Mouse (Mus musculus): ENCODE measurements around the gene Uchl1. TPM values are rescaled to one million over a fixed set of nuclear protein-coding genes. Genes with fewer than 3 reads are reported as not detected.
A peak's percentile ranks its signal among the peaks of the same experiment; 100 is the strongest.

The Uchl1 gene
- 1,188 and 1,480 TPM in 2 replicates for polyA plus RNA-seq (2015; fragmentation: Nextera tagmentation; extraction: Ambion mirVana)

DNA sequence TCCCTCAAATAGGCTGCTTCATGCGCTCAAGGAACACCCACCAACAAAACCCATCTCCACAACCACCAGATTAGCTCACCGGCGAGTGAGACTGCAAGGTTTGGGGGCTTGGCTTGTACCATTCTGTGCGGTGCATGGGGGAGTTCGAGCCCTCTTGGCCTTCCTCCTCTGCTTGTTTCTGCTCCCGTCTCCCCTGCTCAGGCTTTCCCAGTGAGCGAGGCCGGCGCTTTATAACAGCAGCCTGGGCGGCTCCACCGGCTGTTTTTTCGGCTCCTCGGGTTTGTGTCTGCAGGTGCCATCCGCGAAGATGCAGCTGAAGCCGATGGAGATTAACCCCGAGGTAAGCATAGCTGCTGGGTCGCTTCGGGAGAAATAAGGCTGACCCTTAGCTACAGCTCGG lies at the start of gene Uchl1:
TSS of gene Uchl1 (plus strand) at position 109 of the 400 bp plus-strand sequence.
- Histone ChIP-seq H3K4me3 (replicated peaks; ENCODE audit: low read length) (peak within 1 kb of the TSS; percentile 93), H3K27me3 (replicated peaks; ENCODE audit: control insufficient read depth, insufficient read depth, low read length) (no peaks in the 10 kb centered on the region), H3K36me3 (ENCODE audit: control insufficient read depth, insufficient read depth) (no peaks in the 10 kb centered on the region), H3K4me2 (ENCODE audit: low read length) (peak within 1 kb of the TSS; percentile 80), H3K4me1 (replicated peaks; ENCODE audit: control insufficient read depth, insufficient read depth, low read length) (peaks cover 36% of the 10 kb centered on the region), H3K9me3 (ENCODE audit: control insufficient read depth, low read length) (no peaks in the 10 kb centered on the region), H3K9ac (replicated peaks; ENCODE audit: low read depth, low read length) (peak within 1 kb of the TSS; percentile 86), H3K27ac (ENCODE audit: low read length) (peak within 1 kb of the TSS; percentile 83)
- WGBS: under 1% methylated on average over 20 of the region's 20 CpGs
- peak; percentile 94 for ATAC-seq

DNA sequence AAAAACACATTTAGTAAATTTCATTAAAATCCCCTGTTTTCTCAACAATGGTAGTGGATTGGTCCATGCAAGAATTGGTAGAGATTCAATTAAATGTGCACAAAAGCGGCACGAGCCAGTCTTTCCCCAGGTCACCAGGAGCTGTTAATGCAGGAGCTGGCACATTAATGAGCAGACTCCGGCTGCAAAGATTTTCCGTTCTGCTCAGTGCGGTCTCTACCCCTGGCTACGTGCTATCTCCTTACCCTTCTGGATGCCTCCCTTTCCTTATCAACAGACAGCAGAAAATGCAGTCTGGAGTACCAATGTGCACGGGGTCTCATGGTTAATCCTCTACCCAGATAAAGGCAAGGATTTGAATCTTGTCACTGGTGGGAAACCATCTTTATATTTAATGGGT lies 48.1 kb upstream of the Uchl1 start:
- Histone ChIP-seq H3K4me3 (replicated peaks; ENCODE audit: low read length) (no peak overlapping the region), H3K27me3 (replicated peaks; ENCODE audit: control insufficient read depth, insufficient read depth, low read length) (no peaks in the 10 kb centered on the region), H3K4me2 (ENCODE audit: low read length) (no peak overlapping the region), H3K27ac (ENCODE audit: low read length) (no peak overlapping the region), H3K4me1 (replicated peaks; ENCODE audit: control insufficient read depth, insufficient read depth, low read length) (peaks cover 3% of the 10 kb centered on the region; the same call in 1 of the 2 replicates), H3K9ac (replicated peaks; ENCODE audit: low read depth, low read length) (0 out of 2 replicates have a peak overlapping the region, but pooled peaks have one; percentile 17), H3K9me3 (ENCODE audit: control insufficient read depth, low read length) (no peaks in the 10 kb centered on the region), H3K36me3 (ENCODE audit: control insufficient read depth, insufficient read depth) (no peaks in the 10 kb centered on the region)
- no peak for ATAC-seq
- WGBS: 22% methylated on average over 7 of the region's 7 CpGs

DNA sequence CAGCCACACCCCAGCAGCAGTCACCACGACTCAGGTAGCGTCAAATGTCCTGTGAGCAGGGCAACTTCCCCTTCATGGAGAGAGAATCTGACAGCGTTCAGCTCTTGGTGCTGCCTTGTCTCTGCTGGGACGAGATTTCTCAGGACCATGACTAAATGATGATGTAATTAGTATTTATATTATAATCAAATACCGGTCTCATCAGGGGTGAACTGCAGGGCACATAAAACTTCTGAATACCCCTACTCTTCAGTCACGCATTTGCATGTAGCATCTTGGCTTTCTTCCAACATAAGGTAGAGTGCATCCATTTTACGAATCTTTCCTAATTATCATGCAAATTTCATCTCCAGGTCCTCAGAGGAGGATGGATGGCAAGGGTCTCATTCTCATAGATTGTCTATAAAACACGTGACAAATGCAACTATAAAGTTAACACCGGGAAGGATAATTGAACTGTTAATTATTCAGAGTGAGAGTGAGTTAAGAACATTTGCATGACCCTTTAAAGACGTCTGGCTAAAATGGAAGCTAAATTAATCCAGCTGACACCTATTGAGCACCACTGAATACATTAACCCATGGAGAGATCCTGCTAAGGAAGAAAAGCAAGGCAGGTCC lies 40.3 kb upstream of the Uchl1 start:
- H3K36me3 ChIP-seq (ENCODE audit: control insufficient read depth, insufficient read depth): no peaks in the 10 kb centered on the region
- no peak overlapping the region for H3K9ac ChIP-seq (replicated peaks; ENCODE audit: low read depth, low read length)
- whole genome bisulfite sequencing: 23% methylated on average over 10 of the region's 10 CpGs
- no peaks in the 10 kb centered on the region for H3K4me1 ChIP-seq (replicated peaks; ENCODE audit: control insufficient read depth, insufficient read depth, low read length)
- no peaks in the 10 kb centered on the region for H3K9me3 ChIP-seq (ENCODE audit: control insufficient read depth, low read length)
- H3K4me3 ChIP-seq (replicated peaks; ENCODE audit: low read length): no peak overlapping the region
- H3K27me3 ChIP-seq (replicated peaks; ENCODE audit: control insufficient read depth, insufficient read depth, low read length): no peaks in the 10 kb centered on the region
- peak; percentile 33; the same call in 1 of the 2 replicates for ATAC-seq
- H3K4me2 ChIP-seq (ENCODE audit: low read length): no peak overlapping the region
- H3K27ac ChIP-seq (ENCODE audit: low read length): no peak overlapping the region

DNA sequence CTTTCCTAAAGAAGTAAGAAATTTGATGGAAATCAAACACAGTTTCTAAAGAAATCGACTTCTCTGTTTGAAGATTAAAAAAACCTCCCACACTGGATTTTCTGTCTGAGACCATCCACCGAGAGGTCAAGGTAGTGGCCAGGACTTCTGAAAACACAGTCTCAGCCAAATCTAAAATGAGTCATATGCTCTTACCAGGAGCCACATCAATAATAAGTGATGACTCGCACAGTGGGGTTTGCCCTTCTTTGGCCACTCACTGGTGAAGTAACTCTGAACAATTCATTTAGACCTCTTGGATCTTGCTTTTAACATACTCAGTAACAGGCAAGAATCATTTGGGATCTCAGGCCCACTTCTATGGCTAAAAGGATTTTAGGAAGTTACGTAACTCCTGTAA lies 33.7 kb upstream of the Uchl1 start:
- WGBS: 93% methylated on average over 4 of the region's 4 CpGs
- no peaks in the 10 kb centered on the region for H3K27me3 ChIP-seq (replicated peaks; ENCODE audit: control insufficient read depth, insufficient read depth, low read length)
- no peaks in the 10 kb centered on the region for H3K4me1 ChIP-seq (replicated peaks; ENCODE audit: control insufficient read depth, insufficient read depth, low read length)
- no peak overlapping the region for H3K27ac ChIP-seq (ENCODE audit: low read length)
- no peak overlapping the region for H3K4me2 ChIP-seq (ENCODE audit: low read length)
- no peak for ATAC-seq
- no peak overlapping the region for H3K4me3 ChIP-seq (replicated peaks; ENCODE audit: low read length)
- no peak overlapping the region for H3K9ac ChIP-seq (replicated peaks; ENCODE audit: low read depth, low read length)
- no peaks in the 10 kb centered on the region for H3K36me3 ChIP-seq (ENCODE audit: control insufficient read depth, insufficient read depth)
- H3K9me3 ChIP-seq (ENCODE audit: control insufficient read depth, low read length): no peaks in the 10 kb centered on the region

DNA sequence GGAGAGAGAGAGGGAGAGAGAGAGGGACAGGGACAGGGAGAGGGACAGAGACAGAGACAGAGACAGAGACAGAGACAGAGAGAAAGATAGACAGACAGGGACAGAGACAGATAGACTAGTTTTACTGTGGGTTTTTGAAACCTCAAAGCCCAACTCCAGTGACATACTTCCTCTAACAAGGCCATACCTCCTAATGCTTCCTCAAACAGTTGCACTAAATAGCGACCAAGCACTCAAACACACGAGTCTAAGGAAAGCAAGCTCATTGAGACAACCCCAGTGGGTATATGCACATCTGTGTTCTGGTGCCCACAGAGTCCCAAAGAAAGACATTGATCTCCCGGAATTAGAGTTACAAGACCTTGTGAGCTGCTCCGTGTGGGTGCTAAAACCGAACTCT lies 32.6 kb upstream of the Uchl1 start:
- no peaks in the 10 kb centered on the region for H3K36me3 ChIP-seq (ENCODE audit: control insufficient read depth, insufficient read depth)
- WGBS: 88% methylated on average over 5 of the region's 5 CpGs

DNA sequence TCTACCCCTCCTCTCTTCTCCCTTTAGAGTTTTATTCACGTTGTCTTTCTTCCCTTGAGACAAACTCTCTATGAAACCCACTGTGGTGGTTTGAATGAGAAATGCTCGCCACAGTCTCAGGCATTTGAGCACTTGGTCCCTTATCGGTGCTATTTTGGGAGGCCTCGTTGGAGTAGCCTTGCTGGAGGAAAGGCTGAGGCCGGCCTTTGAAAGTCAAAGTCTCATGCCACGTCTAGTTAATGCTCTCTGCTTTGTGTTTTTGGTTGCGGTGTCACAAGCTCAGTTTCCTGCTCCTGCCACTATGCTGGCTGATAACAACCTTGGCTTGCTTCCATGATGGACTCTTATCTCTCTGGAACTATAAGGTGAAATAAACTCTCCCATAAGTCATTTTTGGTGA lies 28.4 kb upstream of the Uchl1 start:
- WGBS: 70% methylated on average over 7 of the region's 7 CpGs

More for the DNA sequence above, 32.6 kb upstream of the Uchl1 start:
- Histone ChIP-seq H3K4me3 (replicated peaks; ENCODE audit: low read length) (no peak overlapping the region), H3K27ac (ENCODE audit: low read length) (no peak overlapping the region), H3K9ac (replicated peaks; ENCODE audit: low read depth, low read length) (no peak overlapping the region), H3K4me1 (replicated peaks; ENCODE audit: control insufficient read depth, insufficient read depth, low read length) (no peaks in the 10 kb centered on the region), H3K4me2 (ENCODE audit: low read length) (no peak overlapping the region), H3K9me3 (ENCODE audit: control insufficient read depth, low read length) (no peaks in the 10 kb centered on the region), H3K27me3 (replicated peaks; ENCODE audit: control insufficient read depth, insufficient read depth, low read length) (no peaks in the 10 kb centered on the region)
- ATAC-seq: no peak

DNA sequence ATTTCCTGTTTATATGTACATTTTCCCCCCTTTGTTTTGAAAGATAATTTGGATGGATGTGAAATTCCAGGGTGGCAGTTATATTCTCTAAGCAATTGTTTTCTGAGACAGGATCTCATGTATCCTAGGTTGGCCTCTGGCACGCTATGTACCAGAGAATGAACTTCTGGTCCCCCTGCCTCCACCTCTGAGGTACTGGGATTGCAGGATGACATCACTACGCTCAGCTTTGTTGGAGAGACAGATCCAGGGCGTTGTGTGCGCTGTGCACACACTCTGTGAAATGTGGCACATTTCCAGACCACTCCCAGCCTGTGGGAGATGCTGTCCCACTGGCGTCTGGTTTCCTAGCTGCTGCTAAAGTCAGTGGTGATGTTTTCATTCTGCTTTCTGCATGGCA lies 21.7 kb upstream of the Uchl1 start:
- Histone ChIP-seq H3K9me3 (ENCODE audit: control insufficient read depth, low read length) (no peaks in the 10 kb centered on the region), H3K4me3 (replicated peaks; ENCODE audit: low read length) (no peak overlapping the region), H3K27ac (ENCODE audit: low read length) (peak overlapping the region; percentile 41; the same call in 1 of the 2 replicates), H3K27me3 (replicated peaks; ENCODE audit: control insufficient read depth, insufficient read depth, low read length) (no peaks in the 10 kb centered on the region), H3K4me1 (replicated peaks; ENCODE audit: control insufficient read depth, insufficient read depth, low read length) (peaks cover 4% of the 10 kb centered on the region), H3K4me2 (ENCODE audit: low read length) (no peak overlapping the region), H3K36me3 (ENCODE audit: control insufficient read depth, insufficient read depth) (no peaks in the 10 kb centered on the region), H3K9ac (replicated peaks; ENCODE audit: low read depth, low read length) (no peak overlapping the region)
- ATAC-seq: peak; percentile 71
- 28% methylated on average over 5 of the region's 5 CpGs for WGBS

More for the DNA sequence above, 28.4 kb upstream of the Uchl1 start:
- Histone ChIP-seq H3K4me2 (ENCODE audit: low read length) (no peak overlapping the region), H3K9ac (replicated peaks; ENCODE audit: low read depth, low read length) (no peak overlapping the region), H3K9me3 (ENCODE audit: control insufficient read depth, low read length) (no peaks in the 10 kb centered on the region), H3K27ac (ENCODE audit: low read length) (no peak overlapping the region), H3K36me3 (ENCODE audit: control insufficient read depth, insufficient read depth) (no peaks in the 10 kb centered on the region), H3K4me3 (replicated peaks; ENCODE audit: low read length) (no peak overlapping the region), H3K4me1 (replicated peaks; ENCODE audit: control insufficient read depth, insufficient read depth, low read length) (no peaks in the 10 kb centered on the region), H3K27me3 (replicated peaks; ENCODE audit: control insufficient read depth, insufficient read depth, low read length) (no peaks in the 10 kb centered on the region)
- ATAC-seq: no peak

DNA sequence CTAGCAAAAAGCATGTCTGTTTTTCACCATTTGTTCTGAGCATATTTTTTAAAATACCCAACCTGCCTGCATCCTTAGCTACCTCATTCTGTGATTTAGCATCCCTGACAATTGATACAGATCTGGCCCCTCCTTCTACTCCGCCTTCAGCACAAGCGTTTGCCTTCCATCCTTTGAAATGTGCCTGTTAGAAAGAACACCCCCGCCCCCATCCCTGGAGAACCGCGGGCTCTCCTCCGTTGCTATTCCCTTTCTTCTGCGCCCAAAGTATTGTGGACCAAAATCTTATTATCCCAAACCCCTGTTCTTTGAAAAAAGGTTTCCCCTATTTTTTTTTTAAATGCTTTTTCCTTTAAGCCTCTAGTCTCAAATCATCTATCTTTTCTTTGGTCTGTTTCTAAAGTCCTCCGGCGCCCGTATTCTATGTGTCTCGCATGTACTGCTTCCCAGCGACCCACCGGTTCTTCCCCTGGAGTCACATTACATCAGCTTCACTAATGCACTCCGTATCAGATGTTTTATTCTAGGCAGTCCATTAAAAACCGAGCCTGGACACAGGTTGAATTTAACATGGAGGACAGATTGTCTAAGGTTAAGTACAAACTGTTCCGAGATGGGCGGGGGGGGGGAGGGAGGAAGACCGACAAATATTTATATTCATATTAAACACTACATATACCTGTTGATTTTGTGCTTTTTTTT lies 551 bp upstream of the Uchl1 start:
- under 1% methylated on average over 18 of the region's 18 CpGs for WGBS
- Histone ChIP-seq H3K27me3 (replicated peaks; ENCODE audit: control insufficient read depth, insufficient read depth, low read length) (no peaks in the 10 kb centered on the region), H3K4me3 (replicated peaks; ENCODE audit: low read length) (peak overlapping the region; percentile 93), H3K4me2 (ENCODE audit: low read length) (peak overlapping the region; percentile 80), H3K36me3 (ENCODE audit: control insufficient read depth, insufficient read depth) (no peaks in the 10 kb centered on the region), H3K4me1 (replicated peaks; ENCODE audit: control insufficient read depth, insufficient read depth, low read length) (peaks cover 36% of the 10 kb centered on the region), H3K9ac (replicated peaks; ENCODE audit: low read depth, low read length) (peak overlapping the region; percentile 86), H3K27ac (ENCODE audit: low read length) (peak overlapping the region; percentile 75), H3K9me3 (ENCODE audit: control insufficient read depth, low read length) (no peaks in the 10 kb centered on the region)
- ATAC-seq: peak; percentile 19; the same call in 1 of the 2 replicates

DNA sequence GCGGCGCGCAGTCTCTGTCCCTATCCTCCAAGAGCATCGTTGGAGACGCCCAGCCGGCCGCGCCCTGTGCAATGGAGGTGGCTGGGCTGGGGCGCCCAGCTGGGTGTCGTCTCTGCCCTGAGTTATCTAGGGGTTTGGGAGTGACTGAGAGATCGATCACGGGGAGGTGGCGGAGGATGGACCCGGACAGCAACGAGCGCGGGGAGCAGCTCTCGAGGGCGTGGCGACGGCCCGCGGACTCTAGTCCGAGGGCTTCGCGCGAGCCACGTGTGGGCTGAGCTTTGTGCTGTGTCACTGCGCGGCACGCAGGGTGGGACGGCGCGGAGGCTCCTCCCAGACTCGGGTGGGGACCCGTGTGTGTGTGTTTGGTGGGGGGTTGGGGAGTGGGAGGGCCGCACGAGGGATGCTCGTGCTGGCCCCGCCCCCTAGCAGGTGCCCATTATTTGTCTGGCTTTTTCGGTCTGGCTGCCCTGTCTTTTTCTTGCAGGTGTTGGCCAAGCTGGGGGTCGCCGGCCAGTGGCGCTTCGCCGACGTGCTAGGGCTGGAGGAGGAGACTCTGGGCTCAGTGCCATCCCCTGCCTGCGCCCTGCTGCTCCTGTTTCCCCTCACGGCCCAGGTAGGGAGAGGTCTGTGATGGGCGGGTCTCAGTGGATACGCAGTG lies 696 bp downstream of the Uchl1 start:
- H3K4me3 ChIP-seq (replicated peaks; ENCODE audit: low read length): peak overlapping the region; percentile 93
- peak overlapping the region; percentile 80 for H3K4me2 ChIP-seq (ENCODE audit: low read length)
- peak; percentile 87 for ATAC-seq
- peak overlapping the region; percentile 86 for H3K9ac ChIP-seq (replicated peaks; ENCODE audit: low read depth, low read length)
- H3K4me1 ChIP-seq (replicated peaks; ENCODE audit: control insufficient read depth, insufficient read depth, low read length): peaks cover 36% of the 10 kb centered on the region
- WGBS: under 1% methylated on average over 51 of the region's 51 CpGs
- H3K27ac ChIP-seq (ENCODE audit: low read length): peak overlapping the region; percentile 83
- H3K9me3 ChIP-seq (ENCODE audit: control insufficient read depth, low read length): no peaks in the 10 kb centered on the region
- no peaks in the 10 kb centered on the region for H3K27me3 ChIP-seq (replicated peaks; ENCODE audit: control insufficient read depth, insufficient read depth, low read length)
- 0 out of 2 replicates have a peak, but pooled peaks cover 2% of the 10 kb centered on the region for H3K36me3 ChIP-seq (ENCODE audit: control insufficient read depth, insufficient read depth)

Measured in forebrain, embryonic 16.5 days (tissue).